Mouse (Mus musculus) liver, postnatal 0 days (tissue): Measurements from ENCODE around the gene Terb1. TPM values are rescaled to one million over a fixed set of nuclear protein-coding genes. Genes with fewer than 3 reads are reported as not detected.
A peak's percentile ranks its signal among the peaks of the same experiment; 100 is the strongest.

Experiments
- ATAC-seq: fragments of 200-750 bp; cut with Nextera tagmentation; 2 replicates; pipeline ENCODE4 v1.8.0; 2017; ENCODE audit warnings: mild to moderate bottlenecking, moderate library complexity
- DNase-seq: peaks from one replicate; pipeline ENCODE4 v3.0.0-alpha.2; 2016
- H3K27ac ChIP-seq: fragments of 300-500 bp; sonication (generic); 2 replicates; pipeline ENCODE4 v1.5.1; 2014; ENCODE audit warnings: antibody characterized with exemption, moderate library complexity, mild to moderate bottlenecking, low read depth
- H3K27me3 ChIP-seq: fragments of 300-500 bp; sonication (generic); 2 replicates; pipeline ENCODE4 v1.6.1; 2014; ENCODE audit warnings: low read length, control low read depth, mixed read lengths; ENCODE audit not compliant: insufficient read depth
- H3K36me3 ChIP-seq: fragments of 300-500 bp; sonication (generic); replicated peaks from 2 replicates; pipeline ENCODE4 v1.6.1; 2014; ENCODE audit warnings: mild to moderate bottlenecking, control low read depth, low read length, moderate library complexity, mixed read lengths; ENCODE audit not compliant: insufficient read depth
- H3K4me1 ChIP-seq: fragments of 300-500 bp; sonication (generic); 2 replicates; pipeline ENCODE4 v1.6.1; 2014; ENCODE audit warnings: antibody characterized with exemption, mild to moderate bottlenecking, control low read depth; ENCODE audit not compliant: insufficient read depth
- H3K4me2 ChIP-seq: fragments of 300-500 bp; sonication (generic); 2 replicates; pipeline ENCODE4 v1.6.1; 2014; ENCODE audit warnings: low read depth, mild to moderate bottlenecking, low read length, moderate library complexity, mixed read lengths
- H3K4me3 ChIP-seq: fragments of 300-500 bp; sonication (generic); 2 replicates; pipeline ENCODE4 v1.5.1; 2014; ENCODE audit warnings: low read depth, low read length
- H3K9ac ChIP-seq: fragments of 300-500 bp; sonication (generic); replicated peaks from 2 replicates; pipeline ENCODE4 v1.6.1; 2014; ENCODE audit warnings: mild to moderate bottlenecking, moderate library complexity
- H3K9me3 ChIP-seq: fragments of 300-500 bp; sonication (generic); 2 replicates; pipeline ENCODE4 v1.6.1; 2016; ENCODE audit warnings: mild to moderate bottlenecking, control low read depth, low read length, mixed read lengths
- CTCF ChIP-seq: sonication (generic); IDR thresholded peaks from 2 replicates; pipeline ENCODE4 v1.5.1; 2016; ENCODE audit warnings: antibody characterized with exemption, low read depth
- EP300 ChIP-seq: IDR thresholded peaks from 2 replicates; pipeline ENCODE4 v1.6.1; 2016; ENCODE audit warnings: antibody characterized with exemption, low read depth, mild to moderate bottlenecking
- WGBS: fragments of 180-500 bp; shearing (Covaris S2); extraction: QIAGEN DNeasy Blood & Tissue Kit; methylation state at CpG from one replicate; pipeline ENCODE4 v1.1.7; 2014; ENCODE audit not compliant: insufficient replicate concordance; 5-methylcytosine and 5-hydroxymethylcytosine counted together
- polyA plus RNA-seq: library from polyadenylated mRNA; unstranded; fragments of >200 nt; fragmentation: Nextera tagmentation; extraction: Ambion mirVana; gene quantifications from 2 replicates; pipeline ENCODE4 v1.2.1, GENCODE M21; 2015

Terb1 gene
- polyA plus RNA-seq, 1 experiment from 2014 or later = 0.05 TPM

- H3K36me3 ChIP-seq = peaks cover 2% of the 10 kb centered on the region; the same call in 1 of the 2 replicates
- ATAC-seq = peak; percentile 52
- H3K27me3 ChIP-seq = no peaks in the 10 kb centered on the region; the same call in 1 of the 2 replicates
- no peaks in the 10 kb centered on the region for H3K9me3 ChIP-seq
- peak overlapping the region; percentile 90 for H3K4me3 ChIP-seq
- 3% methylated on average over 9 of the region's 9 CpGs for WGBS
- H3K9ac ChIP-seq = peak overlapping the region; percentile 93
- peak; percentile 54 for DNase-seq
- H3K27ac ChIP-seq = 0 out of 2 replicates have a peak overlapping the region, but pooled peaks have one; percentile 19
- no peak for TF ChIP-seq CTCF
- TF ChIP-seq EP300 = no peak
- H3K4me1 ChIP-seq = peaks cover 30% of the 10 kb centered on the region
- peak overlapping the region; percentile 96 for H3K4me2 ChIP-seq
These were observed 25.1 kb upstream of the Terb1 start for GRCm38 (mm10) chr8:104534779-104535141.

DNA sequence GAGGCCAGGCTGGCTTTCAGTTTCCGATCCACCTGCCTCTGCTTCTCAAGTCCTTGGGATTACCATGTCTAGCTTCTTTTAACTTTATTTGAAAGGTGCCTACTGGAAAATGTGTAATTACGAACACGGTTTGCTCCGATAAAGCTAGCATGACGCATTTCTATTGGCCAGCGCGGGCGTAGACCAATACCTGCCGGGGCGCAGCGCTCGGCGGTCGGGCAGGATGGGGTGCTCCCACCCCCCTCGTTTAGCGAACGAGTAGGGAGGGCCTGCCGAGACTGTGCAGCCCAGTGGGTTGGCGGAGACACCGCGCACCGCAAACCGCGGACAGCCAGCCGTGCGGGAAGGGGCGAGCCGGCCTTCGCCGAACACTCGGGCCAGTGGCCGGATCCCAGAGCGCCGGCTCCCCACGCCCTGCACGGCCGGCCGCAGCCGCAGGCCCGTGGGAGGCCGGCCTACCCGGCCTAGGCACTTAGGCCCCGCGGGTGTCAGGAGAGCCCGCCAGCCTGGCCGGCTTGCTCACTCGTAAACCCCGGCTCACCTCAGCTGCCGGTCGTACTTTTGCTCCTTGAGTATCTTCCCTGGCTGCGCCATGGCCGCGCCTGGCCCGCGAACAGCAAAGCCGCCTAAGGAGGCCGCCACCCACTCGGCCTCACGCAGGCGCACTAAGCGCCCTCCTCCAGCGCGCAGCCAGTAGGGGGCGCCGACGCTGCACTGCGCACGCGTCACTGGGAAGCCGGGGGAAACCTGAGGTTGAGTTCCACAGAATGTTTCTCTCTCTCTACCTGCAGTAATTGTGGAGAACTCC lies 24.5 kb upstream of the Terb1 start, which contains the start of the genes Nae1 and Car7:
TSS of gene Nae1 (minus strand) at position 667 of the 808 bp plus-strand sequence.
TSS of gene Car7 (plus strand) at position 719 of the 808 bp plus-strand sequence.
- WGBS = under 1% methylated on average over 62 of the region's 70 CpGs
- peak; percentile 100 for TF ChIP-seq CTCF
- TF ChIP-seq EP300 = no peak

DNA sequence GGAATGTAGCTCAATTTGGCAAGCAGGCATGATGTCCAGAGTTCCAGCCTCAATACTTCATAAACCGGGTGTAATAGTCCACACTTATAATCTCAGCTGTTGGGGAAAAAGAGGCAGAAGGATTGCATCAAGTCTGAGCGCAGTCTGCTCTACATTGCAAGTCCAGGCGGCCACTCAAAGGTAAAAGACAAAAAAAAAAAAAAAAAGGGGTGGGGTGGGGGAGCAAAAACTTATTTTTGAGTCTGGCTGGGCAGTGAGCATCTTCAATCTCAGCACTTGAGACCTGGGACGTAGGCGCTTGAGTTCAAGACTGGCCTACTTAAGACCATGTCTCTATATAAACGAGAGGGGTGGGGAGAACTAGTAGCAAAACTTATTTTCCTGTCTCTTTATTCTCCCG lies 23.8 kb upstream of the Terb1 start:
- peaks cover 30% of the 10 kb centered on the region for H3K4me1 ChIP-seq
- DNase-seq (no peak), ATAC-seq (no peak)
- H3K27me3 ChIP-seq = no peaks in the 10 kb centered on the region
- H3K4me2 ChIP-seq = peak overlapping the region; percentile 96
- peak overlapping the region; percentile 90 for H3K4me3 ChIP-seq
- H3K9ac ChIP-seq = peak overlapping the region; percentile 93
- H3K36me3 ChIP-seq = peaks cover 6% of the 10 kb centered on the region; the same call in 1 of the 2 replicates
- TF ChIP-seq CTCF (no peak), EP300 (no peak)
- H3K9me3 ChIP-seq = no peaks in the 10 kb centered on the region
- 36% methylated on average over 7 of the region's 7 CpGs for WGBS
- H3K27ac ChIP-seq = no peak overlapping the region

More for the DNA sequence above, 24.5 kb upstream of the Terb1 start, which contains the start of the genes Nae1 and Car7:
- Histone ChIP-seq H3K4me3 (peak within 1 kb of the TSS; percentile 90), H3K9me3 (no peaks in the 10 kb centered on the region), H3K4me1 (peaks cover 30% of the 10 kb centered on the region), H3K4me2 (peak within 1 kb of the TSS; percentile 96), H3K9ac (peak within 1 kb of the TSS; percentile 93), H3K36me3 (peaks cover 6% of the 10 kb centered on the region; the same call in 1 of the 2 replicates), H3K27me3 (no peaks in the 10 kb centered on the region; the same call in 1 of the 2 replicates), H3K27ac (peak within 1 kb of the TSS; percentile 71)
- DNase-seq (peak; percentile 96), ATAC-seq (peak; percentile 97)

DNA sequence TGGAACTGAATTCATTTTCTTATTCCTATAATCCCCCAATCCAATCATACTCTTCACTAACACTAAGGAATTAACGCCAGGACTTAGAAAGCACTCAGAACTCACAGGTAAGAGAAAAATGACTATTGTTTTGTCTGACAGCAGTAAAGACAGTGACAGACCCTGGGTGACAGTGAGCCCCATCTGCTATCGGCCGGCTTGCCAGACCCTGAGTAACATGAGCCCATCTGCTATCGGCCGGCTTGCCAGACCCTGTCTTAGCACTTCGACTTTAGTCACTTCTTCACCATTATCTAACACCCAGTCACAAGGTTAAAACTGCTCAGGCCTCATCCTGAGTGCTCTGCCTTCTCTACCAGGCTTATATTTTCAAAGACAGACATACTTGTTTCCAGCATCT lies 20.0 kb upstream of the Terb1 start:
- no peak for DNase-seq
- no peak overlapping the region for H3K4me2 ChIP-seq
- TF ChIP-seq CTCF = no peak
- H3K36me3 ChIP-seq = peaks cover 14% of the 10 kb centered on the region
- H3K27me3 ChIP-seq = no peaks in the 10 kb centered on the region
- 92% methylated on average over 6 of the region's 6 CpGs for WGBS
- H3K27ac ChIP-seq = no peak overlapping the region
- no peaks in the 10 kb centered on the region for H3K9me3 ChIP-seq
- no peak overlapping the region for H3K9ac ChIP-seq
- no peak overlapping the region for H3K4me3 ChIP-seq
- ATAC-seq = no peak
- peaks cover 16% of the 10 kb centered on the region for H3K4me1 ChIP-seq

DNA sequence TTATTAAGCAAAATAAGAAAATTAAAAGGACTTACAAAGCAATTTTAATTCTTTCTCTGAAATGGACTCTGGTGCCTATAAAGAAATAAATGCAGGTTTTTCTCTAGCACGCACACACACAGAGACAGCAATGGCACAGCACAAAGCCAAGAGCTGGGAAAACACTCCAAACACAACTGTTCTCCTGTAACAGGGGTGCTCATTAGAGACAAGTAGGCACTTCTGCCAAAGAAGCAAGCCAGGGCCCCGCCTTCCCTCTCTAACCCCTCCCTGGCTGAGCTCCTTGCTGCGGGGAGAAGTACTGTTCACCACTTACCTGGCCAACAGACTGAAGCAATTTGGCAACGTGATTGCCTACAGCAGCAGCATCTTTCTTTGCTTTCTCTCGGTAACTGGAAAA lies 8.2 kb upstream of the Terb1 start:
- TF ChIP-seq CTCF = no peak
- no peak for TF ChIP-seq EP300
- Histone ChIP-seq H3K9ac (no peak overlapping the region), H3K4me3 (no peak overlapping the region), H3K27me3 (no peaks in the 10 kb centered on the region), H3K4me1 (no peaks in the 10 kb centered on the region), H3K27ac (no peak overlapping the region), H3K36me3 (peaks cover 27% of the 10 kb centered on the region), H3K9me3 (no peaks in the 10 kb centered on the region), H3K4me2 (no peak overlapping the region)
- 83% methylated on average over 5 of the region's 5 CpGs for WGBS
- no peak for ATAC-seq
- no peak for DNase-seq

- 81% methylated on average over 3 of the region's 3 CpGs for WGBS
- H3K27ac ChIP-seq = no peak overlapping the region
- ATAC-seq (no peak), DNase-seq (no peak)
- H3K27me3 ChIP-seq = no peaks in the 10 kb centered on the region
- peaks cover 16% of the 10 kb centered on the region for H3K36me3 ChIP-seq
- H3K4me2 ChIP-seq = no peak overlapping the region
- H3K9ac ChIP-seq = no peak overlapping the region
- no peaks in the 10 kb centered on the region for H3K9me3 ChIP-seq
- H3K4me3 ChIP-seq = no peak overlapping the region
- TF ChIP-seq CTCF (no peak), EP300 (no peak)
- peaks cover 9% of the 10 kb centered on the region for H3K4me1 ChIP-seq
These were observed 424 bp upstream of the Terb1 start for GRCm38 (mm10) chr8:104510134-104510533.
